Mouse (Mus musculus): ENCODE data around the gene Masp2. TPM values are rescaled to one million over a fixed set of nuclear protein-coding genes. Genes with fewer than 3 reads are reported as not detected.

The Masp2 gene
- polyA plus RNA-seq (2012; rRNA removed; ENCODE audit: low replicate concordance) = 5.7 and 5.9 TPM in 2 replicates

GRCm38 (mm10) chr4:148602357-148603120 lies at the start of gene Masp2:
Gene Masp2, plus strand, starts transcription at chr4:148602554.

GRCm38 (mm10) chr4:148558297-148559000 lies 43.9 kb upstream of the Masp2 start, which contains the start of gene Exosc10:
Gene Exosc10, plus strand, starts transcription at chr4:148558429.

GRCm38 (mm10) chr4:148591171-148591630 lies 11.2 kb upstream of the Masp2 start, which contains the start of gene Srm:
Gene Srm, plus strand, starts transcription at chr4:148591503.

GRCm38 (mm10) chr4:148626623-148627185 lies 24.4 kb downstream of the Masp2 start, which contains the start of gene Tardbp:
Gene Tardbp, minus strand, starts transcription at chr4:148627019.

GRCm38 (mm10) chr4:148643291-148644156 lies 41.2 kb downstream of the Masp2 start, which contains the start of gene Gm572:
Gene Gm572, plus strand, starts transcription at chr4:148643317.

Other genes with a start within 250 kb of the Masp2 start
- 24.3 and 33.5 TPM in 2 replicates for gene Ubiad1, start 157.8 kb upstream of the Masp2 start, polyA plus RNA-seq (2012; rRNA removed; ENCODE audit: low replicate concordance)
- 21.6 and 24.9 TPM in 2 replicates for gene Mtor, start 153.9 kb upstream of the Masp2 start, polyA plus RNA-seq (2012; rRNA removed; ENCODE audit: low replicate concordance)
- gene Angptl7, start 102.1 kb upstream of the Masp2 start, polyA plus RNA-seq (2012; rRNA removed; ENCODE audit: low replicate concordance) = 1.2 and 1.6 TPM in 2 replicates
- gene Exosc10, start 44.1 kb upstream of the Masp2 start, polyA plus RNA-seq (2012; rRNA removed; ENCODE audit: low replicate concordance) = 25.4 and 29.5 TPM in 2 replicates
- gene Srm, start 11.1 kb upstream of the Masp2 start, polyA plus RNA-seq (2012; rRNA removed; ENCODE audit: low replicate concordance) = 52.4 and 89.7 TPM in 2 replicates
- 31.8 and 84.4 TPM in 2 replicates for gene Tardbp, start 24.5 kb downstream of the Masp2 start, polyA plus RNA-seq (2012; rRNA removed; ENCODE audit: low replicate concordance)
- 0.63 TPM in 1 of 2 replicates, not detected in the other for gene Gm572, start 40.8 kb downstream of the Masp2 start, polyA plus RNA-seq (2012; rRNA removed; ENCODE audit: low replicate concordance)
- 15.6 and 22.6 TPM in 2 replicates for gene Casz1, start 201.9 kb downstream of the Masp2 start, polyA plus RNA-seq (2012; rRNA removed; ENCODE audit: low replicate concordance)